Mouse (Mus musculus): Measurements from ENCODE around the gene Otoa. TPM values are rescaled to one million over a fixed set of nuclear protein-coding genes. Genes with fewer than 3 reads are reported as not detected.

Otoa gene
- 0.04 TPM in 1 of 2 replicates, not detected in the other for polyA plus RNA-seq (2014; fragmentation: Nextera tagmentation; extraction: Ambion mirVana)

GRCm38 (mm10) chr7:121081350-121081749, at the start of gene Otoa:
Gene Otoa (plus strand): TSS chr7:121081650.
- no peaks in the 10 kb centered on the region for H3K27me3 ChIP-seq (ENCODE audit: control insufficient read depth, insufficient read depth, low read length)
- ATAC-seq (ENCODE audit: insufficient number of reproducible peaks, low FRiP score, low TSS enrichment, low read depth): no peak

DNA sequence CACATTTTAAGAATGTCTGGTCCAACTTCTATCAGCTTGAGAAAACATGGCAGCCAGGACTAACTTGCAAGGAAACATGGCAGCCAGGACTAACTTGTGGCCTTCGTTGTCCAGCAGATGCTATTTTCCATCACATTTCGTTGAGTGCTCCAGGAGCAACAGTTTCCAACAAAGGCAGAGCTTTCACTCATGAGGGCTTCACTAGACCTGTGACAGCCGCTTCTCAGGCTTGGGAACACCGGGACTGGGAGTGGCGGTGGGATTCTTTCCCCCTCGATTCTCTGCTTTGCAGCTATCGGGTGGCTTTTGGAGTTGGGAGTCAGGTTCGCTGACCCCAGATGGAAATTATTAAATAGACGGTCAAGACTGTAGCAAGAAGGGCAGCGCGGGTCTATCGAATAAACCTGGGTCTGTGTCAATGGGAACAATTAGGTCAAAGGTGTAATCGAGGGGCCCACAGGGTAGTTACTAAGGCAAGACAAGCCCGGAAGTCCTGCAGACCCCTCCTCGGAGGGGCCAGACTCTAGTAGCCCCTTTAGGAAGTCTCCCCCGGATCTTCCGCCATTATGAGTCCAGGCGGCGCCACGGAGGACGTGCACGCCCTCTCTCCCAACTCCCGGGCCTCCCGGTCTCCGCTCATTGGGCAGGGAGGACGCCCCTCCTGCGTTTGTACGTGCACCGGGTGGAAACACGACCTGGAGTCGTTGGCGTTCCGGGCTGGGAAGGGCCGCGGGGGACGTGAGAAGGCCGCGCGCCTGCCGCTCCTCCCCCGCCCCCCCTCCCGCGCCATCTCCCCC, 47.4 kb upstream of the Otoa start, which contains the start of gene Mettl9:
Gene Mettl9 (plus strand): TSS at position 590 of the 797 bp plus-strand sequence.
- peak within 1 kb of the TSS; percentile 74 for H3K4me2 ChIP-seq (ENCODE audit: low read depth, severe bottlenecking)
- peak within 1 kb of the TSS; percentile 97 for H3K27ac ChIP-seq (replicated peaks; ENCODE audit: low read depth, low read length)
- peak; percentile 95 for ATAC-seq (ENCODE audit: insufficient number of reproducible peaks, low FRiP score, low TSS enrichment, low read depth)
- H3K9me3 ChIP-seq (ENCODE audit: control insufficient read depth, low read length): no peaks in the 10 kb centered on the region
- H3K4me3 ChIP-seq (ENCODE audit: low read depth, low read length): peak within 1 kb of the TSS; percentile 97
- H3K9ac ChIP-seq (ENCODE audit: low read length): peak within 1 kb of the TSS; percentile 100
- H3K36me3 ChIP-seq (ENCODE audit: control insufficient read depth, insufficient read depth, low read length): no peaks in the 10 kb centered on the region
- no peaks in the 10 kb centered on the region for H3K27me3 ChIP-seq (ENCODE audit: control insufficient read depth, insufficient read depth, low read length)
- whole genome bisulfite sequencing: 2% methylated on average over 40 of the region's 43 CpGs
- H3K4me1 ChIP-seq (ENCODE audit: control insufficient read depth, insufficient read depth, low read length): peaks cover 14% of the 10 kb centered on the region
- peak; percentile 99 for DNase-seq (ENCODE audit: low spot score)

More at GRCm38 (mm10) chr7:121081350-121081749, at the start of gene Otoa:
- no peak within 1 kb of the TSS for H3K27ac ChIP-seq (replicated peaks; ENCODE audit: low read depth, low read length)
- no peak within 1 kb of the TSS for H3K9ac ChIP-seq (ENCODE audit: low read length)
- H3K4me2 ChIP-seq (ENCODE audit: low read depth, severe bottlenecking): no peak within 1 kb of the TSS
- no peak for DNase-seq (ENCODE audit: low spot score)
- 85% methylated on average over 4 of the region's 4 CpGs for WGBS
- 0 out of 2 replicates have a peak, but pooled peaks cover 3% of the 10 kb centered on the region for H3K4me1 ChIP-seq (ENCODE audit: control insufficient read depth, insufficient read depth, low read length)
- no peak within 1 kb of the TSS for H3K4me3 ChIP-seq (ENCODE audit: low read depth, low read length)
- H3K36me3 ChIP-seq (ENCODE audit: control insufficient read depth, insufficient read depth, low read length): no peaks in the 10 kb centered on the region; the same call in 1 of the 2 replicates
- no peaks in the 10 kb centered on the region for H3K9me3 ChIP-seq (ENCODE audit: control insufficient read depth, low read length)

GRCm38 (mm10) chr7:121034701-121035141, 46.7 kb upstream of the Otoa start:
- Histone ChIP-seq H3K36me3 (ENCODE audit: control insufficient read depth, insufficient read depth, low read length) (no peaks in the 10 kb centered on the region), H3K4me3 (ENCODE audit: low read depth, low read length) (peak overlapping the region; percentile 97), H3K9me3 (ENCODE audit: control insufficient read depth, low read length) (no peaks in the 10 kb centered on the region), H3K4me2 (ENCODE audit: low read depth, severe bottlenecking) (peak overlapping the region; percentile 72; the same call in 1 of the 2 replicates), H3K9ac (ENCODE audit: low read length) (peak overlapping the region; percentile 100), H3K4me1 (ENCODE audit: control insufficient read depth, insufficient read depth, low read length) (peaks cover 14% of the 10 kb centered on the region), H3K27ac (replicated peaks; ENCODE audit: low read depth, low read length) (peak overlapping the region; percentile 97), H3K27me3 (ENCODE audit: control insufficient read depth, insufficient read depth, low read length) (no peaks in the 10 kb centered on the region)
- peak; percentile 71 for ATAC-seq (ENCODE audit: insufficient number of reproducible peaks, low FRiP score, low TSS enrichment, low read depth)
- 0% methylated on average over 46 of the region's 63 CpGs for WGBS
- DNase-seq (ENCODE audit: low spot score): no peak

DNA sequence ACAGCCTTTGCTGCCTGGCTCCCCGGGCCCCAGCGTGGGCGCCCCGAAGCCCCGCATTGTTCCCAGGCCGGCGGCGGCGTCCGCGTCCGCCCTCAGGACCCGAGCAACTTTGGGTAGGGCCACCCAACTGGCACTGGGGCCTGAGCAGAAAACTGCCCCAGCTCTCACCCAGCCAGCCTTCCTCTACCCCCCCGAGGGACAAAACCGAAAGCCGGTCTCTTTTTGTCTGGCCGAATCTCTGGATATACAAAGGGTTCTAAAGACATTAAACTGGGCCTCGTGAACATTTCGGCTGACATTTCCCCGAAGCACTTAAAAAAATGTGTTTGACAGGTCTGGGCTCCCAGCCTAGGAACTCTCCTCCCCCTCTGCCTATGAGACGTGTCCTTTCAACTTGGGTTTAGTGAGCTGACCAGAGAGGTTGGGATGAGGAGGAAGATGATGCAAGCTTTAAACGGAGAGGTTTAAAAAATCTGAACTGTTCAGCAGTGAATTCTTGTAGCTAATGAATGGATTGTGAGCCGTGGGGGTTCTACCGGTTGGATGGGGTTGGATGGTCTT, 46.2 kb upstream of the Otoa start:
- Histone ChIP-seq H3K4me2 (ENCODE audit: low read depth, severe bottlenecking) (peak overlapping the region; percentile 72), H3K27ac (replicated peaks; ENCODE audit: low read depth, low read length) (peak overlapping the region; percentile 97), H3K9me3 (ENCODE audit: control insufficient read depth, low read length) (no peaks in the 10 kb centered on the region), H3K4me1 (ENCODE audit: control insufficient read depth, insufficient read depth, low read length) (peaks cover 14% of the 10 kb centered on the region), H3K4me3 (ENCODE audit: low read depth, low read length) (peak overlapping the region; percentile 97), H3K27me3 (ENCODE audit: control insufficient read depth, insufficient read depth, low read length) (no peaks in the 10 kb centered on the region), H3K36me3 (ENCODE audit: control insufficient read depth, insufficient read depth, low read length) (no peaks in the 10 kb centered on the region), H3K9ac (ENCODE audit: low read length) (peak overlapping the region; percentile 100)
- ATAC-seq (ENCODE audit: insufficient number of reproducible peaks, low FRiP score, low TSS enrichment, low read depth) (peak; percentile 40), DNase-seq (ENCODE audit: low spot score) (peak; percentile 60)
- 1% methylated on average over 24 of the region's 24 CpGs for WGBS

DNA sequence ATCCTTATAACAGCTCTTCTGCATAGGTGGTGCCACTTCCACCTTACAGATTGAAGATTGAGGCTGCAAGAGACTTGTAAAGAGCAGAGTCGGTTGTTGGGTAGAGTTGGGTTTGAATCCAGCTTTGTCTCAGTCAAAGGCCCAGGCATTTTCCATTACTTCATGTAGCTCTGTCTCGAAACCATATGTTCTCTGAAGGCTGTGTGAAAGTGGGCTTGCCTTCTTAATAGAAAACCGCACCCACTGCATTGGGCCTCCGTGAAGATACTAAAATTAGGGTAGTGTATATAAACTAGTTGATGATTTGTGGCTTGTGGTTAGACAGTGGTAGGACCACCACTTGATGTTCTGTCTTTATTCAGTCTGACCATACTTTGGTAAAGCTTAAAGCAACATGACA, 40.9 kb upstream of the Otoa start:
- Histone ChIP-seq H3K36me3 (ENCODE audit: control insufficient read depth, insufficient read depth, low read length) (no peaks in the 10 kb centered on the region), H3K4me3 (ENCODE audit: low read depth, low read length) (no peak overlapping the region), H3K9me3 (ENCODE audit: control insufficient read depth, low read length) (no peaks in the 10 kb centered on the region; the same call in 1 of the 2 replicates), H3K27ac (replicated peaks; ENCODE audit: low read depth, low read length) (no peak overlapping the region), H3K9ac (ENCODE audit: low read length) (no peak overlapping the region), H3K4me2 (ENCODE audit: low read depth, severe bottlenecking) (no peak overlapping the region), H3K4me1 (ENCODE audit: control insufficient read depth, insufficient read depth, low read length) (peaks cover 14% of the 10 kb centered on the region), H3K27me3 (ENCODE audit: control insufficient read depth, insufficient read depth, low read length) (no peaks in the 10 kb centered on the region)
- ATAC-seq (ENCODE audit: insufficient number of reproducible peaks, low FRiP score, low TSS enrichment, low read depth): no peak
- no peak for DNase-seq (ENCODE audit: low spot score)
- 93% methylated on average over 4 of the region's 4 CpGs for WGBS

DNA sequence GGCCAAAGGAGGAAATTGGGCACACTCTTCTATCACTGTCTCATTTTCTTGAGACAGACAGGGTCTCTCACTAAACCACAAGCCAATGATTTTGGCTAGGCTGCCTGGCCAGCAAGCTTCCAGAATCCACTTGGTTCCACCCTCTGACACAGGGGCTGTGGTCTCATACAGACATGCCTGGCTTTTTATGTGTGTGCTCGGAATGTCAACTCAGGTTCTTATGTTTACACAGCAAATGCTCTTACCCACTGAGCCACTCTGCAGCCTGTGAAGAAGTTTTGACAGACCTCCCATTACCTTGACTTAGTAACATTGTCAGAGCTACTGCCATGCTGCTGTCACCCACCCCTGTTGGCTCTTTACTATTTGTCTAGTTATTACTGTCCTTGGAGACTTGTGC, 39.5 kb upstream of the Otoa start:
- H3K27ac ChIP-seq (replicated peaks; ENCODE audit: low read depth, low read length): no peak overlapping the region
- 97% methylated on average over 1 of the region's 1 CpGs for WGBS
- H3K9me3 ChIP-seq (ENCODE audit: control insufficient read depth, low read length): no peaks in the 10 kb centered on the region; the same call in 1 of the 2 replicates
- H3K4me2 ChIP-seq (ENCODE audit: low read depth, severe bottlenecking): no peak overlapping the region
- ATAC-seq (ENCODE audit: insufficient number of reproducible peaks, low FRiP score, low TSS enrichment, low read depth): no peak
- no peak for DNase-seq (ENCODE audit: low spot score)
- H3K4me3 ChIP-seq (ENCODE audit: low read depth, low read length): no peak overlapping the region
- peaks cover 5% of the 10 kb centered on the region; the same call in 1 of the 2 replicates for H3K4me1 ChIP-seq (ENCODE audit: control insufficient read depth, insufficient read depth, low read length)
- no peak overlapping the region for H3K9ac ChIP-seq (ENCODE audit: low read length)
- no peaks in the 10 kb centered on the region for H3K36me3 ChIP-seq (ENCODE audit: control insufficient read depth, insufficient read depth, low read length)
- H3K27me3 ChIP-seq (ENCODE audit: control insufficient read depth, insufficient read depth, low read length): no peaks in the 10 kb centered on the region

- Histone ChIP-seq H3K4me2 (ENCODE audit: low read depth, severe bottlenecking) (no peak overlapping the region), H3K4me3 (ENCODE audit: low read depth, low read length) (no peak overlapping the region), H3K9ac (ENCODE audit: low read length) (no peak overlapping the region), H3K36me3 (ENCODE audit: control insufficient read depth, insufficient read depth, low read length) (no peaks in the 10 kb centered on the region), H3K27ac (replicated peaks; ENCODE audit: low read depth, low read length) (no peak overlapping the region), H3K4me1 (ENCODE audit: control insufficient read depth, insufficient read depth, low read length) (peaks cover 3% of the 10 kb centered on the region; the same call in 1 of the 2 replicates), H3K27me3 (ENCODE audit: control insufficient read depth, insufficient read depth, low read length) (no peaks in the 10 kb centered on the region), H3K9me3 (ENCODE audit: control insufficient read depth, low read length) (no peaks in the 10 kb centered on the region; the same call in 1 of the 2 replicates)
- no peak for ATAC-seq (ENCODE audit: insufficient number of reproducible peaks, low FRiP score, low TSS enrichment, low read depth)
- WGBS: 94% methylated on average over 3 of the region's 3 CpGs
- no peak for DNase-seq (ENCODE audit: low spot score)
Observed at GRCm38 (mm10) chr7:121043004-121043403, 38.4 kb upstream of the Otoa start.

- DNase-seq (ENCODE audit: low spot score) (no peak), ATAC-seq (ENCODE audit: insufficient number of reproducible peaks, low FRiP score, low TSS enrichment, low read depth) (no peak)
- no peak overlapping the region for H3K4me3 ChIP-seq (ENCODE audit: low read depth, low read length)
- no peaks in the 10 kb centered on the region for H3K36me3 ChIP-seq (ENCODE audit: control insufficient read depth, insufficient read depth, low read length)
- no peak overlapping the region for H3K4me2 ChIP-seq (ENCODE audit: low read depth, severe bottlenecking)
- H3K9me3 ChIP-seq (ENCODE audit: control insufficient read depth, low read length): no peaks in the 10 kb centered on the region; the same call in 1 of the 2 replicates
- no peak overlapping the region for H3K9ac ChIP-seq (ENCODE audit: low read length)
- WGBS: 96% methylated on average over 1 of the region's 1 CpGs
- H3K27ac ChIP-seq (replicated peaks; ENCODE audit: low read depth, low read length): no peak overlapping the region
- H3K4me1 ChIP-seq (ENCODE audit: control insufficient read depth, insufficient read depth, low read length): no peaks in the 10 kb centered on the region
- no peaks in the 10 kb centered on the region for H3K27me3 ChIP-seq (ENCODE audit: control insufficient read depth, insufficient read depth, low read length)
Observed at GRCm38 (mm10) chr7:121043510-121043909, 37.9 kb upstream of the Otoa start.
